Comparison of ENCODE assay signal across 15 mouse cellular contexts in genomic region chr12:16026654-16027053, GRCm38 (mm10).
A peak's percentile ranks its signal among the peaks of the same experiment; 100 is the strongest.
DNase-seq lines count a peak whose midpoint lies in the region.
"Had no signal": no experiment of that assay in that cellular context is flagged by ENCODE, and none has a peak within 500 bp of the region (broad histone marks: within the 10 kb centered on the region; RNA-seq: fewer than 3 reads in every experiment).

No protein-coding gene starts in this region.

- DNase-seq in embryo, embryonic 10 days (ENCODE audit: low spot score), result peak; percentile 13
- DNase-seq in embryo, embryonic 9.5 days (ENCODE audit: extremely low spot score), result no peak
- DNase-seq in ES-CJ7 (ENCODE audit: low read depth, low spot score), result peak; percentile 83
- DNase-seq in ZHBTc4 (ENCODE audit: low read depth, low spot score), result peak; percentile 81
- no peak for DNase-seq in urinary bladder, adult 2 months (ENCODE audit: low spot score)
- DNase-seq in B cell, adult 2 months, result no peak
- DNase-seq: adrenal gland, adult 2 months; adrenal gland, postnatal 14 days; cerebellum, adult 11 months; cerebellum, adult 2 months; cerebellum, adult 9-11 months; cerebellum, postnatal 25 days; gastrocnemius, postnatal 25 days; heart, adult 18-20 months; kidney, adult 11 months had no signal

Comparison
In these comparisons a context has a peak if more than half of its experiments do, and no peak if none do; other contexts are left out.
1. DNase-seq: peak in embryo, embryonic 10 days (single experiment), ES-CJ7 (single experiment) and ZHBTc4 (single experiment); none in embryo, embryonic 9.5 days (single experiment), urinary bladder, adult 2 months (single experiment) and B cell, adult 2 months (0 of 2).